Mouse (Mus musculus) embryo, embryonic 10 days (tissue): ENCODE measurements at regions not wholly inside any gene's neighbourhood (a gene's known extent, or its start where the extent isn't known, plus 50 kb on each side); places are given as distances from the start of the nearest gene placed in this dataset.
A peak's percentile ranks its signal among the peaks of the same experiment; 100 is the strongest.

Experiments
- DNase-seq: peaks from one replicate; pipeline ENCODE4 v3.0.0-alpha.2; 2015; ENCODE audit warnings: low spot score

DNA sequence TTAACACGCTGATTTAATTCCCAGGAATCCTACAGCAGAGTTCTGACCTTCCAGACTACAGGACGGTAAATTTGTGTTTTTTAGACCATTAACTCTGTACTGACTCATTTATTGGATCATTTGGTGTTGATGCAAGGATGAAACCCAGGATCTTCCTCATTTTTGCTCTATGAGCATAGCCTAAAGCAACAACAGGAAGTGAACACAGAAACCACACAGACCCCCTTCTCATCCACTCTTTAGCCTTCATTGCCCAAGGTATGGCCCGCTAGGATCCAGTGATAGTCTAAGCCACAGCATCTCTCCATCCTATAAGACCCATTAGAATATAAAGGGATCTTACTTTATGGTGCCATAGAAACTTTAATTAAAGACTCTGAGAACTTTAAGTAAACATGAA lies 56.5 kb upstream of the Grin2b start:
- no peak for DNase-seq

DNA sequence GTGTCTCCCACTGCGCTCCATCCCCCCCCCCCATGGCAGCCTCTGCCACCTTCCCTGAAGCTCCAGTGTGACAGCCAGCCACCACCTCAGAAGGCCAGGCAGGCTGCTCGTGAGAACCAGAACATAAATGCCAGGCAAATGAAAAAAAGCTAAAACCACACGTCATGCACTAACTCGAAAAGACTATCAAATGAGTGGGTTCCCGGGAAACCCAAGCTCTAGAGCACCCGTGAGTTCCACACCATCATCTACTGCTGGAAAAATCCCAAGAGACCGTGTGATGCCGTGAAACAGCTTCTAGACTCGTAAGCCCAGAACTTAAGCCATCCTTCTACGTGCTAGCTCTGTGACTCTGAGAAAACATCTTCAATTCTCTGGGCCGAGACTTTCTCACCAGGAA lies 62.2 kb upstream of the Grin2b start:
- DNase-seq: no peak

DNA sequence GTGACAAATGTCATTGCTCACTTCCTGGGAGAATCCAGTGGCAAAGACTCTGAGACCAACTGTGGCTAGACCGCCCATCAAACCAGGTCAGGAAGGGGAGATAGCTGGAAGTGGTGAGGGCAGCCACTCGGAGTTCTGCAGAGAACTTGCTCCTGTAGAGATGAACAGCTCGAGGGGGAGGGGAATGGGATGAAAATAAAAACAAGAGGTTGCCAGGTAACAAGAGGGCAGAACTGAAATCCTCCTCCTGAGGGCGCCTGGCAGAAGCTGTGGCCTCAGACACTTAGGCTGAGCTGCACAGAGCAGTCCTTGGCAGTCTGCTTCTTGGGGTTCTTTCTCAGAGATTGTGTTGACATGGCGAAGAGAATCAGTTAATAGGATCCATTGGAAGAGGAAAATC lies 65.7 kb upstream of the Grin2b start:
- DNase-seq: peak; percentile 23

DNA sequence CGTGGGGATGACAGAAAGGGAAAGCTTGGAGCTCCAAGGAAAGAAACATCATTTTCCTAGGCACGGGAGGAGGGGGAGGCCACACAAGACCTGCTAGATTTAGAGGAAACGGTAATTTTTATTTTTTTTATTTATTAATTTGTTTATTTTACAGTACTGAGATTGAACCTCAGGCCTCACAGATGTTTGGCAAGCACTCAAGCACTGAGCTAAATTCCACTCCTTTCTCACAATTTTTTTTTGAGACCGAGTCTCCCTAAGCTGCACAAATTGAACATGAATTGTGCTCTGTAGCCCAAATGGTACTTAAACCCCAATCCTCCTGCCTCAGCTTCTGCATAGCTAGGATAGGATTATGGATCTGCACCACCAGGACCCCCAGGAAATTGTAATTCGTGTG lies 66.1 kb upstream of the Grin2b start:
- DNase-seq: no peak

DNA sequence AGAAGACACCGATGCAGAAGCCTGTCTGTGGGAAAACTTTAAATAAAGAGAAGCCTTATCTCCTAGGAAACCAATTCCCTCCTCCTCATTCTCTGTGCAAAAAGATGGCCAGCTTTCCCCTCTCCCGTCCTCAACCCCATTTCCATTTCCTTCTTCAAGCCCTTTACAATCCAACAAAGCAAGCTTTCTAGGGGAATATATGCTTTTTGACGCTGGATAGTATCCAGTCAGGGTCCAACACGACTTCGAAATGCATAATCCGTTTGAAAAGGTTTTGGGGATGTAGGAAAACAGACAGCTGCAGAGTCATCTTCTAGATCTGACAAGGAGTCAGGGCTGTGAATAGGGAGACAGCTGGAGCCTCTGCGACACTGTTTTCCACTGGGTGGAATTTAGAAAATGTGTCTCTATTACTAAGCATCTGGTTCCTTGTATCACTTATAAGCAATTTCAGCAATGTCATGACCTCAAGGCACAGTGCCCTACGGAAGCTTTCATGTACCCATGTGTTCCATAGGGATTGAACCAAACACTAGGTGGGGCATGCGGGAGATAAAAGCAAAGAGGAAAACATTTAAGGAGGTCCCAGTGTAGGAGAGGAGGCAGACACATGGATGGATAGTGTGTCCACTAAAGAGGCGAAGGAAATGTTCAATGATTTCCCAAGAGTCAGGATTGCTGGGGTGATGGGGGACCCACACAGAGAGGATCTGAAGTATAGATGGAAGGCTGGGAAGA lies 68.4 kb upstream of the Grin2b start:
- no peak for DNase-seq

DNA sequence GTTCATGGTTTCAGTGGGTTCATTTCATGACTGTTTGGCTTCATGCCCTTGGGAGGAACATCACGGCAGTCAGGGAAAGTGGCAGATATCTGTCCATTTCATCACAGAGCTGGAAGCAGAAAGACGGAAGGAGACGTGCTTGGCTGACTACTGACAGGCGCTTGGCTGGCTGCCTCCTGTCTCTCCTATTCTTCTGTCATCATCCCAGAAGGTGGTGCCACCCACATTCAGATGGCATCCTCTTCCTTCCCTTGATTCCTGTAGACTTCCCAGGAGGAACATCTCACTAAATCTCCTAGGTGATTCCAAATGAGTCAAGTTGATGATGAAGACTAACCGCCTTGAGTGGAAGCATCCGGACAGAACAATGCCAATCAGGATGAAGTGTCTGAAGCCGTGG lies 71.6 kb upstream of the Grin2b start:
- DNase-seq: no peak

DNA sequence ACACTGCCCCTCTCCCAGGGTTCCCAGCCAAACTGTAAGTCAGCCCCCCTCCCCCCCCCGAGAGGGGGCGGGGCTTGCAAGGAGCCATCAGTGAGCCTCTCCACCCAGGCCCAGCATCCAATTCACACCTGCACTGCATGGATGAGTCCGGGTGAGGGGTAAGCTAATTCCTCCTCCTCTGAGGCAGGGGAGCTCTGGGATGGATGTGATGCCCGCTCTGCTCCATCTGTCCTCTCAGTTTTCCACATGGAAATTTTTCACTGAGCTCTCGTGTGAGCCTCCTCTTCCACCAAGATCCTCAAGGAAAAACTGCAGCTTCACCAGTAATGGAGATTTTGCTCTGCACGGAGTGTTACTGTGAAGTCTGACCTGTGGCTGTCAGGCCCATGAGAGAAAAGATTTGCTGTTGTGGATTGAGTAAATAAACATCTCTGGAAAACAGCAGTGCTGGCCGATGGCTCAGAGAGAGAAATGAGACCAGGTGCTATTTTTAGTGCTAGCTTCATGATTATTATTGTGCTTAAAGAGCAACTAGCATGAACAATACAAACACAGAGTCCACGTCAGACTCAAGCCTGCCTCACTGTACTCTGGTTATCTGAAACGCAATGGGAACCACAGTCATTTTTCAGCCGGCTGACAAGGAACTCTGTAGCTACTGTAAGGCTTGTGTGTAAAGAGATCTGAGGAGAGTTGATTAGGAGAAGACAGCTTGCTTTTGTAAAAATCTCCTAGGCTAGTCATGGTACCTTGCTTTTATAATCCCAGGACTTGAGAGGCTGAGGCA lies 71.4 kb upstream of the Gm8994 start:
- DNase-seq: no peak

DNA sequence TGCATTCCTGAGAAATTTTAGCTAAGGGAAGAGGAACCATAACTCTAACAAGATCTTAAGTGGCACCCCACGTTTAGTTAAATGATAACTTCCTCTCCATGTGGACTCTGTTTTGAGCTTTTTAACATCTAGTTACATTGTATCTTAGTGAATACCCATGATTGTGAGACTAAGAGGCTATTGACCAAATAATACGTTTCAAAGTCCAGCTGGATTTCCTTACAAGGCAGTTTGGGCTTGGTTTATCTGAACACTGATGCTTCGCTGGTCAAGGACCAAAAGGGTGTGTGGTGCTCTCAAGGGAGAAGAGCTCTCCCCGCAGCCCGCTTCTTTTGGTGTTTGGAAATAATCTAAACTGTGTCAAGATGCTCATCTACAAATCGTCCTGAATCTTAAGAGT lies 51.6 kb upstream of the Gm8994 start:
- no peak for DNase-seq

DNA sequence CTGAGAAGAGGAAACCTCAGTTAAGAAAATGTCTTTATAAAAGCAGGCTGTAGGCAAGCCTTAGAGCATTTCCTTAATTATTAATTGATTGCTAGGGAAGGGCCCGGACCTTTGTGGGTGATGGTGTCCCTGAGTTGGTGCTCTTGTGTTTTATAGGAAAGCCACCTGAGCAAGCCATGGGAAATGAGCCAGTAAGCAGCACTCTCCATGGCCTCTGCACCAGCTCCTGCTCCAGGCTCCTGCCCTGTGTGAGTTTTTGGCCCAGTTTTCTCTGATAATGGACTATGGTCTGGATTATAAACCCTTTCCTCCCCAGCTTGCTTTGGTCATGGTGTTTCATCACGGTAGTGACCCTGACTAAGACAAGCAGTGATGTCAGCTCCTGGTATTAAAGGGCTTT lies 50.6 kb upstream of the Gm8994 start:
- no peak for DNase-seq
